Mouse (Mus musculus): Measurements from ENCODE around the gene Gnb3.

DNA sequence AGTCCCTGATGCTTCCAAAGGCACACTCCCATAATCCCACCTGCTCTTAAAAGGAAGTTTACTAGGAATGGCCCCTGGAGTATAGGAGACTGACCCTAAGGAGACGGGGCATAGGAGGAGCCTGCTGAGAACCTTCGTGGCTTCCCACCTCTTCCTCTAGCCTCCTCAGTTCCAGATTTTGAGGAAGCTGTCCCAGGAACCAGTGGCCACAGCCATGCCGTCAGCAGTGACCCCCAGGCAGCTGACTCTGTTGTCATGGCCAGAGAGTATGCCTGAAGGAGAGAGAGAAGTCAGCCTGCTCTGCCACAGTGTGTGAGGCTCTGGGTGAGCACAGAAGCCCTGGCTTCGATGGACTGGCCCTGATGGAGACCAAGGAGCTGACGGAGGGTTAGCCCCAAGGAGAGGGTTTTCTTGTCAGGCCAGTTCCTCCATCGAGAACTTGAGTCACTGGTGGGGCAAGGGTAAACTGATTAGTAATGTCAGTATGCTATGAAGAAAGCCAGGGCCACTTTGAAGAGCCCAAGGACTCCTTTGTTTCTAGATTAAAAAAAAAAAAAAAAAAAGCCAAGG lies 5.5 kb downstream of the Gnb3 start:
- TF ChIP-seq CTCF (IDR thresholded peaks at IDR 0.05; ENCODE audit: low read depth) (no peak), EP300 (IDR thresholded peaks at IDR 0.05; ENCODE audit: low read depth) (no peak)
